Mouse (Mus musculus): ENCODE results near the gene Schip1. TPM values are rescaled to one million over a fixed set of nuclear protein-coding genes. Genes with fewer than 3 reads are reported as not detected.

Gene Schip1
- polyA plus RNA-seq, 1 experiment from 2014 or later = 181 TPM

GRCm38 (mm10) chr3:68602891-68603290, 538.3 kb downstream of the Schip1 start:
- no peaks in the 10 kb centered on the region for H3K27me3 ChIP-seq
- WGBS = 91% methylated on average over 9 of the region's 9 CpGs
- H3K36me3 ChIP-seq = no peaks in the 10 kb centered on the region
- H3K4me2 ChIP-seq (replicated peaks) = no peak overlapping the region
- no peak overlapping the region for H3K27ac ChIP-seq (replicated peaks)
- no peaks in the 10 kb centered on the region for H3K9me3 ChIP-seq
- ATAC-seq (replicated peaks) = no peak
- no peak overlapping the region for H3K4me3 ChIP-seq
- H3K4me1 ChIP-seq = peaks cover 19% of the 10 kb centered on the region
- H3K9ac ChIP-seq (replicated peaks) = no peak overlapping the region

DNA sequence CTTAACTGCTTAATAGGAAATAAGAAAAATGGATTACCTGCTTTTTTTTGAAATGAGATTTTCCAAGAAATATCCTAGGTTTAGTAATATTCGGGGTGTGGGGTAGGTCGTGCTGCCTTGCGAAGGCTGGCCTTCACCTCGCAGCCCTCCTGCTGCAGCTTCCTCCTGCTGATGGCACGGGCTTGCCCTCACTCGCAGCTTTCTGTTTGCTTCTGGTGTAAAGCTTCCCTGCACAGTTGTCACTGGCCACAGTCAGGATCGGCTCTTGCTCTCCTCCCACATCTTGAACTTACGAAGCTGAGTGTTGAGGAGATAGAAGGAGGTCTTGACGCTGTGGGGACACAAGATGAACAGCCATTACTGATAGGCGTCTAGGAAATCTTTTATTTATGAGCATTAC, 539.9 kb downstream of the Schip1 start:
- no peak overlapping the region for H3K4me3 ChIP-seq
- no peak overlapping the region for H3K4me2 ChIP-seq (replicated peaks)
- no peak for ATAC-seq (replicated peaks)
- no peaks in the 10 kb centered on the region for H3K9me3 ChIP-seq
- H3K4me1 ChIP-seq = peaks cover 19% of the 10 kb centered on the region
- no peaks in the 10 kb centered on the region for H3K36me3 ChIP-seq
- peak overlapping the region; percentile 13; the same call in 1 of the 2 replicates for H3K27ac ChIP-seq (replicated peaks)
- H3K27me3 ChIP-seq = no peaks in the 10 kb centered on the region
- 78% methylated on average over 10 of the region's 10 CpGs for WGBS
- no peak overlapping the region for H3K9ac ChIP-seq (replicated peaks)

DNA sequence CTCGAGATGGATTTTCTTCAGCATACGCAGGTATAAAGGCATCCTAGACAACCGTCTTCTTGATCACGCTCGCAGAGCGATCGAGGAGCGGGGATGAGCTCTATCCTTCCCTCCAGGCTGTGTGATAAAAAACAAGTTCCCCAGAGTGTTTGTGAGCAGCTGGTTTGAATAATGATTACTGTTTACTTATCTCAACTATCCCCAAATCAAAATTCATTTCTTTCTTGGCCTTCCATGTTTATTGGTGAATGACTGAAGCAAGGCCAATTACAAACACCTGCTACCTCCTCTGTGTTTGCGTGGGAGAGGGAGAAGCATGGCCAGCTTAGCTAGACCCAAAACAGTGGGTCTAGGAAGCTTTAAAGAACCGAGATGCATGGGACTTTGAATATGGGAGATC, 540.4 kb downstream of the Schip1 start:
- H3K27ac ChIP-seq (replicated peaks) = peak overlapping the region; percentile 13; the same call in 1 of the 2 replicates
- no peaks in the 10 kb centered on the region for H3K36me3 ChIP-seq
- peaks cover 19% of the 10 kb centered on the region for H3K4me1 ChIP-seq
- no peak overlapping the region for H3K9ac ChIP-seq (replicated peaks)
- H3K4me2 ChIP-seq (replicated peaks) = no peak overlapping the region
- ATAC-seq (replicated peaks) = peak; percentile 27; the same call in 1 of the 2 replicates
- 60% methylated on average over 10 of the region's 10 CpGs for WGBS
- no peak overlapping the region for H3K4me3 ChIP-seq
- no peaks in the 10 kb centered on the region for H3K27me3 ChIP-seq
- no peaks in the 10 kb centered on the region for H3K9me3 ChIP-seq

DNA sequence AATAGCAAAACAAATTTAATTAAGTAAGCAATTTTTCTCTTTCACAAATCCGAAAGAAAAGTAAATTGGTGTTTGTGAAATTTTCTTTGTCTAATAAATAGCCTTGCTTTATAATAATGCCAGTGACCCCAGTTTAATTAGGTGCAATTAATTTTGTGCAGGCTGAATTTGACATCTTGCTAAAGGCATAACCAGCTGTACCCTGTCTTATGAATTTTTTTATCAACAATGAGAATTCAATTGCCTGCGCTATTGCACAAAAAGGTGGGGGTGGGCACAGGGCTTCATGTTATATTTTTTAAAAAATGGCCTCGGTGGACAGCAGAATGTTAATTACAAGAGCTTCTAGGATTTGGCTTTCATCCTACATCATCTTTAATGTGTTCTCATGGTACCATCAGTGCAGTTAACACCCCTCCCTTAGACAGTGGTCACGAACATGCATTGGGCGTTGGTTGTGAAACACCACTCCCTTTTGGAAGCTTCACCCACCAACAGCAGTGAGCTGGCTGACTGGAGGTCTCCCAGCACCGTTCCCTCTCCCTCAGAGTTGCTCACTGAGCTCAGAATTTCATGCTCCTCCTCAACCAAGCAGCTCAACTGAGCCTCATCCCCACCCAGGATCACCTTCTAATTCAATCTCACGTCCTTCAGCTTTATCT, 541.5 kb downstream of the Schip1 start:
- Histone ChIP-seq H3K36me3 (no peaks in the 10 kb centered on the region), H3K27me3 (no peaks in the 10 kb centered on the region), H3K4me2 (replicated peaks) (no peak overlapping the region), H3K9ac (replicated peaks) (no peak overlapping the region), H3K4me1 (peaks cover 19% of the 10 kb centered on the region), H3K27ac (replicated peaks) (no peak overlapping the region), H3K4me3 (no peak overlapping the region), H3K9me3 (no peaks in the 10 kb centered on the region)
- no peak for ATAC-seq (replicated peaks)
- 64% methylated on average over 7 of the region's 7 CpGs for WGBS

DNA sequence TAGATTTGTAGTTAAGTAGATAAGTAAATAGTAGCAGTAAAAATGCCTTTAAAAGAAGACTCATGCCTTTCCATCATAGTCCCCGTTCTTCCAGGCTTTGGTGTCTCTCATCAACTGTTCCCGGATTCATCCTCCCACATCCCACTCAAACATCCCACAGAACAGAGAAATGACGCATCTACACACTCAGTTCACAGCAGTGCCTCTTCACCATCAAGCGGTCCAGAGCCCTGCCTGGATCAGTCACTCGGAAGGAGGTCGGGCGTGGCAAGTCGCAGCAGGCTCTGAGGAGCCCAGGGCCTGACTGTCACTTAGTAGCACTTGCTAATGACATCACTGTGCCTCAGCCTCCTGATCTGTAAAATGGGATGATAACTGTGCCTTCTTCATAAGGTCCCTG, 542.1 kb downstream of the Schip1 start:
- no peak overlapping the region for H3K9ac ChIP-seq (replicated peaks)
- WGBS = 96% methylated on average over 8 of the region's 8 CpGs
- H3K9me3 ChIP-seq = no peaks in the 10 kb centered on the region
- ATAC-seq (replicated peaks) = no peak
- H3K36me3 ChIP-seq = no peaks in the 10 kb centered on the region
- H3K27me3 ChIP-seq = no peaks in the 10 kb centered on the region
- H3K4me2 ChIP-seq (replicated peaks) = no peak overlapping the region
- H3K4me1 ChIP-seq = peaks cover 19% of the 10 kb centered on the region
- H3K4me3 ChIP-seq = no peak overlapping the region
- no peak overlapping the region for H3K27ac ChIP-seq (replicated peaks)

DNA sequence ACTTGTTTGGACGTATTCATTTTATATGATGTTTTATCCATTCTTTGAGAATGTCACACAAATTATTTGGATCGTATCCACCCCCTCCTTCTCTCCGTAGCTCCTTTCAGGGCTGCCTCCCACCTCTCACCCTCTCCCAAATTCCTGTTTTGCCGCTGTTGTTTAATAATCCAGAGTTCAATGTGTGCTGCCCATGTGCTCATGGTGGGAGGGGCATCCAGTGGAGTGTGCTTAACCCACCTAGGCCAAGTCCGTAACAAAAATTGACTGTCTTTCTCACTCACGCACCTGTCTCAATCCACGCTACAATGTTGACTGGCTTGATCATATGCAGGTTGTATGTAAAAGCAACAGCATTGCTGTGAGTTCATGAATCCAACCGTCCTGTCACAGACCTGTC, 542.7 kb downstream of the Schip1 start:
- Histone ChIP-seq H3K36me3 (no peaks in the 10 kb centered on the region), H3K4me2 (replicated peaks) (no peak overlapping the region), H3K9me3 (no peaks in the 10 kb centered on the region), H3K27ac (replicated peaks) (no peak overlapping the region), H3K27me3 (no peaks in the 10 kb centered on the region), H3K4me1 (peaks cover 19% of the 10 kb centered on the region), H3K4me3 (no peak overlapping the region), H3K9ac (replicated peaks) (no peak overlapping the region)
- no peak for ATAC-seq (replicated peaks)
- 90% methylated on average over 8 of the region's 8 CpGs for WGBS

- no peak overlapping the region for H3K27ac ChIP-seq (replicated peaks)
- H3K9ac ChIP-seq (replicated peaks) = no peak overlapping the region
- no peak for ATAC-seq (replicated peaks)
- no peaks in the 10 kb centered on the region for H3K27me3 ChIP-seq
- 81% methylated on average over 19 of the region's 19 CpGs for WGBS
- H3K36me3 ChIP-seq = no peaks in the 10 kb centered on the region
- no peaks in the 10 kb centered on the region for H3K9me3 ChIP-seq
- H3K4me3 ChIP-seq = no peak overlapping the region
- H3K4me2 ChIP-seq (replicated peaks) = no peak overlapping the region
- H3K4me1 ChIP-seq = peaks cover 19% of the 10 kb centered on the region
Measured at GRCm38 (mm10) chr3:68608848-68609497, 544.4 kb downstream of the Schip1 start.

- no peak for ATAC-seq (replicated peaks)
- no peak overlapping the region for H3K4me3 ChIP-seq
Measured at GRCm38 (mm10) chr3:68610011-68610410, 545.4 kb downstream of the Schip1 start.

GRCm38 (mm10) chr3:68610598-68611261, 546.1 kb downstream of the Schip1 start:
- Histone ChIP-seq H3K27me3 (no peaks in the 10 kb centered on the region), H3K9ac (replicated peaks) (no peak overlapping the region), H3K4me3 (no peak overlapping the region), H3K4me1 (peaks cover 6% of the 10 kb centered on the region), H3K9me3 (no peaks in the 10 kb centered on the region), H3K27ac (replicated peaks) (no peak overlapping the region), H3K4me2 (replicated peaks) (no peak overlapping the region), H3K36me3 (no peaks in the 10 kb centered on the region)
- ATAC-seq (replicated peaks) = no peak
- WGBS = 90% methylated on average over 11 of the region's 11 CpGs

More at GRCm38 (mm10) chr3:68610011-68610410, 545.4 kb downstream of the Schip1 start:
- Histone ChIP-seq H3K27me3 (no peaks in the 10 kb centered on the region), H3K9ac (replicated peaks) (no peak overlapping the region), H3K4me1 (peaks cover 11% of the 10 kb centered on the region), H3K4me2 (replicated peaks) (no peak overlapping the region), H3K36me3 (no peaks in the 10 kb centered on the region), H3K9me3 (no peaks in the 10 kb centered on the region), H3K27ac (replicated peaks) (no peak overlapping the region)
- WGBS = 80% methylated on average over 6 of the region's 6 CpGs

GRCm38 (mm10) chr3:68615042-68615810, 550.6 kb downstream of the Schip1 start:
- H3K27me3 ChIP-seq = no peaks in the 10 kb centered on the region
- H3K4me2 ChIP-seq (replicated peaks) = no peak overlapping the region
- no peaks in the 10 kb centered on the region for H3K9me3 ChIP-seq
- H3K27ac ChIP-seq (replicated peaks) = no peak overlapping the region
- no peak overlapping the region for H3K4me3 ChIP-seq
- no peaks in the 10 kb centered on the region for H3K4me1 ChIP-seq
- H3K36me3 ChIP-seq = peaks cover 4% of the 10 kb centered on the region; the same call in 1 of the 2 replicates
- ATAC-seq (replicated peaks) = peak; percentile 20; the same call in 1 of the 2 replicates
- 71% methylated on average over 10 of the region's 10 CpGs for WGBS
- no peak overlapping the region for H3K9ac ChIP-seq (replicated peaks)

DNA sequence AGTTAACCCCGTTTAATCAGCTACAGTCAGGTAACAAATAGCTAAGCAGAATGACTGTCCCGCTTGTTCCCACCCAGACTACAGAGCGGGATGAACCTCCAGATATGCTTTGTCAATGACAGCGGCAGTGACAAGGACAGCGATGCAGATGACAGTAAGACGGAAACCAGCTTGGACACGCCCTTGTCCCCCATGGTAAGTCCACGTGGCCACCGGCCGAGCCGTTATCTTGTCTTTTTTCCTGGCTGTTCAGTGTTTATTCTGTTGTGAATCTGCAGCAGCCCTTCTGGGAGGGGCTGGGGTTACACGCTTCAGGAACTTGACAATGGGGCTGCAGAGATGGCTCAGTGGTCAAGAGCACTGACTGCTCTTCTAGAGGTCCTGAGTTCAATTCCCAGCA, 551.8 kb downstream of the Schip1 start:
- no peak overlapping the region for H3K27ac ChIP-seq (replicated peaks)
- peaks cover 10% of the 10 kb centered on the region for H3K36me3 ChIP-seq
- no peaks in the 10 kb centered on the region for H3K27me3 ChIP-seq
- H3K4me1 ChIP-seq = no peaks in the 10 kb centered on the region
- no peak overlapping the region for H3K4me2 ChIP-seq (replicated peaks)
- no peaks in the 10 kb centered on the region for H3K9me3 ChIP-seq
- no peak overlapping the region for H3K4me3 ChIP-seq
- H3K9ac ChIP-seq (replicated peaks) = no peak overlapping the region
- 92% methylated on average over 12 of the region's 12 CpGs for WGBS
- ATAC-seq (replicated peaks) = no peak

DNA sequence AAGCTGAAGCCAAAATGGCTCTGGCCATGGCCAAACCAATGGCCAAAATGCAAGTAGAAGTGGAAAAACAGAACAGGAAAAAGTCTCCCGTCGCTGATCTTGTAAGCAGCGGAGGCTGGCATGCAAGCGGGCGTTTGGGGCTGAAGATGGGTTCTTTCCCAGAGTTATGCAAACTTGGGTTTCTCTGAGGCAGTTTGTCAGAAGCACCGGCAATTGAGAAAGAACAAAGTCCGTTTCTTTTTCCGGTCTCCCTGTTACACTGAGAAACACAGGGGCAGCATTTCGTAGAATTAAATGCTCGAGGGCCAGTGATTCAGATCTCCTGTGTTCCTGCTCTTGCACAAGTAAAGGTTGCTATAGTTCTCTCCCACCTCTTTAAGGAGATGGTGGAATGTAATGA, 553.1 kb downstream of the Schip1 start:
- no peak overlapping the region for H3K27ac ChIP-seq (replicated peaks)
- 93% methylated on average over 10 of the region's 10 CpGs for WGBS
- no peak for ATAC-seq (replicated peaks)

More for the DNA sequence above, 553.1 kb downstream of the Schip1 start:
- Histone ChIP-seq H3K4me1 (no peaks in the 10 kb centered on the region), H3K4me2 (replicated peaks) (no peak overlapping the region), H3K4me3 (no peak overlapping the region), H3K9ac (replicated peaks) (no peak overlapping the region), H3K27me3 (no peaks in the 10 kb centered on the region), H3K9me3 (no peaks in the 10 kb centered on the region), H3K36me3 (peaks cover 17% of the 10 kb centered on the region)

Data from forebrain, embryonic 15.5 days (tissue).